Mouse (Mus musculus) heart, adult 18-20 months (tissue): Measurements from ENCODE around the gene Stk38. TPM values are rescaled to one million over a fixed set of nuclear protein-coding genes. Genes with fewer than 3 reads are reported as not detected.
"Not testable (repeated sequence)": the region's sequence is repeated elsewhere in the genome, so short reads cannot be mapped to it uniquely, and the experiment has no call there.

Source experiments
- DNase-seq, 2 experiments: peaks; one replicate each; pipeline ENCODE4 v3.0.0; 2021 to 2022; ENCODE audit warnings: mixed read lengths in 1 of 2
- total RNA-seq, 2 experiments: library from RNA; stranded (reverse); gene quantifications; 2 replicates each; pipeline ENCODE4 v1.2.3; 2021

Stk38 gene
- total RNA-seq, 2 experiments from 2014 or later, result 22.0 to 28.8 TPM

DNA sequence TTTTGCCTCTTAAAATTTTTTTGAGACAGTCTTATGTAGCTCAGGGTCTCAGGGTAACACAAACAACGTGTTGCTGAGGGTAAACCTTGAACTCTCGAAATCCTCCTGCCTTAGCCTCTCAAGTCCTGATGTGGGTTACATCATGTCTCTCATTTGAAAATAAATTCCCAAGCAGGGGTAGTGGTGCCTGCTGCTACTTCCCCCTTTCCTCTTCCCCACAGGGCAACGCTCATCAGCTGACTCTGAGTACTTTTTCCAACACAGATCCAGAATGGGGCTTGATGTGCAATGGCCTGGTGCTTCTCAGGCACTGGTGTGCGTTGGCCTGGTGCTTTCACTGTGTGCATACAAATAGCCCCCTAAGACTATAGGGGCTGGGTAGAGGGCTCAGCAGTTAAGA is 1.4 kb upstream of the Stk38 start:
- peak in 1 of 2 experiments; percentile 27 for DNase-seq

DNA sequence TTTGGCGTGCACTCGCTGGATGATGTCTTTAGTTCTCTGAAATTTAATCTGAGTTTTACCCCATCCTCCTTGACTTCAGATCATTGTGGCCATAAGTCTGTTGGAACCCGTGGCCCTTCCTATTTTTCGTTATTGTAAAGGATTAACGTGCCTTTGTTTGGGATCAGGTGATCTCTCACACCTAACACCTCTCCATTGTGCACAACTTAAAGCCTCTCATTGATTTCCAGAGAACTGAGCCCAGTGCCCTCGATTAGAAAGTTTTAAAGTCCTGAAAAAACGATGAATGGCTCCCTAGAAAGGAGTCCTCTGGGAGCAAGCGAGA is 493 bp upstream of the Stk38 start:
- no peak for DNase-seq

DNA sequence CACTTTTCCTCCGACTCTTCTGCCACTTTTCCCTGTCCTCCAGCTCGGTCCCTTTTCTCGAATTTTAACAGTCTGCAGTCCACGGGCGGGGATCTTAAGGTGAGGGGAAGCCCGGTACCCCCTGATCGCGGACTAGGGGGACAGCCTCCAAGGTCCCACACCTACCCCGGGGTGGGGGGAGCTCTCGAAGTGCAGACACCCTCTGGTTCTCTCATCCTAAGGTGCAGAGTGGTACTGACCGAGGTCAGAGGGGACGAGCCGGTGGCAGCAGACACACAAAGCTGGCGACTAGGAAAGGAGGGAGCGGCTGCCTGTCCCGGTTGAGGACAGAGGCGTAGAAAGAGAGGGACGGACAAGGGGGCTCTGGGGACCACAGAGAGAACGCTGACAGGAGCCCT is 553 bp downstream of the Stk38 start:
- DNase-seq, result peak in 1 of 2 experiments; percentile 65

DNA sequence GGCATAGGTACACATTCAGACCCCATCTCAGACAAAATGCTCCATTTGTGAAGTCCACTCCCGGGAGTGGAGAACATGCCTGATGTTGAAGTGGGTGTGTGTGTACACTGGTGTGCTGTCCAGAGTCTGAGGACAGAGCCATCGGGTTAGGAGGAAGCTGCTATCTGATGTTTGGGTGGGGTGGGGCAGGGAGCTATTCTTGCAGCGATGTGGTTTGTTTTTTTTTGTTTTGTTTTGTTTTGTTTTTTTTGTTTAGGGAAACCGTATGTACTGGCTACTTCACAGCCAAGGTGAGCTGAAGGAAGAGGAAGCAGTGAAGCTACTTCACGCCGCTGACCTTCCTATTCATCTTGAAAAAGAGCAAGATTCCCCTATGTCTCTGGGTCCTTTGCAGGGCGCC is 983 bp downstream of the Stk38 start:
- peak; percentile 23 to 30 for DNase-seq

DNA sequence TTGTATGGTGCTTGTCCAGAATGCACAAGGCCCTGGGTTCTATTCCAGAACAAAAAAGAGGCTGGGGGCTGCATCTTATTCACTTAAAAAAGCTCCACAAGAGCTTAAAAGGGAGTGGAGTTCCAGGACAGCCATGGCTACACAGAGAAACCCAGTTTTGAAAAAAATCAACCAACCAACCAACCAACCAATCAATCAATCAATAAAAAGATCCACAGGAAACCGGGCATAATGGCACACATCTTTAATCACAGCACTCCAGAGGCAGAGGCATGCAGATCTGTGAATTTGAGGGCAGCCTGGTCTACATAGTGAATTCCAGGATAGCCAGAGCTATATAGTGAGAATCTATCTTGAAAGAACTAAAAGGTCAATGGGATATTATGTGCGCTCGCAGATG is 2.8 kb downstream of the Stk38 start:
- DNase-seq, result no peak

DNA sequence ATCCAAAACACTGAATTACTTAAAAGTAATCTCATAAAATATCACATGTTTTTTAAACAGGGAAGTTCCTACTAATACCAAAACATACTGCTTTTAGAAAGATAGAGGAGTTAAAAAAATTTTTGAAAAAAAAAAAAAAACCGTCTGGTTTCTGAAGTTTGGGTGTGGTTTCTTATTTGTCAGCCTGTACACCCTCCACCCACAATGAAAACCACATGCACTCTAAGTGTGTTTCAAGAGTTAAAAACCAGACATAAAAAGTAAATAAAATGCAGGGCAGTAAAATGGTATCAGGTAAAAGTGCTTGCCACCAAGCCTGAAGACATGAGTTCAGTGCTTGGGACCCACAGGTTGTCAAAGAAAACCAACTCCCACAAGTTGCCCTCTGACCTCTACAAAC is 4.1 kb downstream of the Stk38 start:
- DNase-seq, result no peak

DNA sequence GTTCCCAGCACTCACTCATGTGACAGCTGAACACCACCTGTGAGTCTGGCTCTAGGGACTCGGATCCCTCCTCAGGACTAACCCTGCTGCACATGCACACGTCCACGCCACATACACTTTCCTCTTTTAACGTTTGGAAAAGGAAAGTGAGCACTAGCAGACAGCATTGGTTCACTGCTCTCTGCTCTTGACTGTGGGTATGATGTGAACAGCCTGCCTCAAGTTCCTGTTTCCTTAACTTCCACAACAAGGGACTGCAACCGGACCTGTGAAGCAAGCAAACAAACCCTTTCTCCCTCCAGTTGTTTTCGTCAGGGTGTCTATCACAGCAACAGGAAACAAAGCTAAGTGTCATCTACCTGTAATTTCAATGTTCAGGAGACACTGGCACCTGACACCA is 7.3 kb downstream of the Stk38 start:
- DNase-seq, result no peak

DNA sequence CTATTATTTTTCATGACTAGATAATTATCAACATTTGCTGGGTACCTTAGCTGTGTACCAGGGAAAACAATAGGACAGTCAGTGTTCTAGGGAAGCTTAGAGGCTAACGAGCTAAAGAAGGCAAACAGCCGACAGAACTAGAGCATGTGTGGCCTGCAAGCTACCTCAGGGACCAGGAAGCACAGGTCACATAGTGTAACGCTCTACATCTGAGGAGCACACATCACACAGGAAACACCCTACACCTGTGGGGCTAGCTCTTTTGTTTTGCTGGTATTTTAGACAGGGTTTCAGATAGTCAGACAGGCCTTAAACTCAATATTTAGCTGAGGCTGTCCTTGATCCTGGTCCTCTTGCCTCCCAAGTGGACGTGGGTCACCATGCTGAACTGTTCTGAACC is 13.2 kb downstream of the Stk38 start:
- DNase-seq, result no peak

DNA sequence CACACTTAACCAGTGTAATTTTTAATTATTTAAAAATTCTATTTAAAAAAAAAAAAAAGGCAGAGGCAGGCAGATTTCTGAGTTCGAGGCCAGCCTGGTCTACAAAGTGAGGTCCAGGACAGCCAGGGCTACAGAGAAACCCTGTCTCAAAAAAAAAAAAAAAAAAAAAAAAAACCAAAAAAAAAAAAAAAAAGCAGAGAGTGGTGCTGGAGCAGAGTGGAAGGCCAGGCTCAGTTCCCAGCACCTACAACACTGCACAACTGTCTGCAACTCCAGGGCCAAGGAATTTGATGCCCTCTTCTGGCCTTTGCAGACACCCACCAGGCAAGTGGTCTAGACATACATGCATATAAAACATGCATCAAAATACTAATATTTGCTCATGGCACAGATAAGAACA is 14.8 kb downstream of the Stk38 start:
- DNase-seq, result not testable (repeated sequence)

DNA sequence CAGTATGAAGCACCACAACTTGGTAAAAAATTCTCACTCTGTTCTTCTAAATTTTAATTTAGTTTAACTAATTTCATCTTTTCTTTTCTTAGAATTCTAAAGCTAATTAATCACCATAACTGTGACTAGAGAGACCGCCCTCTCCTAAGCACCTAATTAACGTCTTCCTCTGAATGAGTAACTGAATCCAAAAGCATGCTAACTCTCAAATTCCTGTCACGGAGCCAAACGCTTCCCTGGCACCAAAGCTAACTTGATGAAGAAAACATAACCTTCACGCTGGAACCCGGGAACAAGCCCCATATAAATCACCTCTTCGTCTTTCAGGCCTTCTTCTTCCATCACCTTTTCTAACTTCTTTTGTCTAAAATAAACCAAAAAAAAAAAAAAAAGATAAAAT is 15.7 kb downstream of the Stk38 start:
- peak; percentile 53 to 72 for DNase-seq

DNA sequence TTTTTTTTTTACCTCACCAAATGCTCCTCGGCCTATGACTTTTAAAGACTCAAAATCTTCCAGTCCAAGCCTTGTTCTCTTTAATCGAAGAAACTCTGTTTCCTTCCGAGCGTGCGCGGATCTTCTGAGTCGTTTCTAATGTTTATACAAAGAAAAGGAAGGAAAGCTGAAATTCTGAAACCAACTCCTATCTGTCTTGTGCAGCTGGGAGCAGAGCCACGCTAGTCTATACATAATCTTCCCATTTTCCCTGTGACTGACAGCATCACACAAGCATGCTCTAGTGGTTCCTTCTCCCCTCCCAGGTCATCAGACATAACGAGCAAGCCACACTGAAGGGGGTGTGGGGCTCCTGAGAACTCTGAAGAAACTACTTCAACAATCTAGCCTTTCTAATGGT is 16.5 kb downstream of the Stk38 start:
- no peak for DNase-seq

DNA sequence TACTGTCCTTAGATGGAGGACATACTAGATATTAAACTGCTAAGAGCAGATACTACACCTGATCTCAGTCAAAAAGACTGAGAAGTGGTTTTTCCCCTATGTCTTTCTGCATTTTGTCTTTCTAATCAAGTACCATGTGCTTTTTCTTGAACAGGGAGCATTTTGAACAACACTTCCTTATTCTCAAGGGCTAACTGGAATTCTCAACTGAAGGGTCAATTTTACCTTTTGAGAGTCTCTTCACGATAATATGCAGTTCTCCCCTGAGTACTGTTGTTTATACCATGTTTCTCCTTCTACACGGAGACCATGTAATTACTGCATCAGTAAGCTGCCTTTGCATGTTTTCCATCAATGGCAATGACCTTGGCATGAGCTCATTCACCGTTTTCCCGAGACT is 17.7 kb downstream of the Stk38 start:
- no peak for DNase-seq

DNA sequence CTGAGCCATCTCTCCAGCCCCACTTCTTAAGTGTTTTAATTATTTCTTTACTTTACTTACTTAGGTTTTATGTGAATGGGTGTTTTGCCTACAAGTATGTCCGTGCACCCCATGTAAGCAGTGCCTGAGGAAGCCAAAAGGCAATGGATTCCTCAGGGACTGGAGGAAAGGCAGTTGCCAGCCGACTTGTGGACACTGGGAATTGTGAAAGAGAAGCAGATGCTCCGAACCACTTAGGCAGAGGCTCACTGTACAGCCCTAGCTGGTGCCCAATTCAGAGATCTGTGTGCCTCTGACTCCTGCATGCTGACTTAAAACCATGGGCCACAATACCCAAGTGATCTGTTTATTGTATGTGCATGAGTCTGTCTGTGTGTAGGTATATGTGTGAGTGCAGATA is 18.8 kb downstream of the Stk38 start:
- DNase-seq, result no peak

DNA sequence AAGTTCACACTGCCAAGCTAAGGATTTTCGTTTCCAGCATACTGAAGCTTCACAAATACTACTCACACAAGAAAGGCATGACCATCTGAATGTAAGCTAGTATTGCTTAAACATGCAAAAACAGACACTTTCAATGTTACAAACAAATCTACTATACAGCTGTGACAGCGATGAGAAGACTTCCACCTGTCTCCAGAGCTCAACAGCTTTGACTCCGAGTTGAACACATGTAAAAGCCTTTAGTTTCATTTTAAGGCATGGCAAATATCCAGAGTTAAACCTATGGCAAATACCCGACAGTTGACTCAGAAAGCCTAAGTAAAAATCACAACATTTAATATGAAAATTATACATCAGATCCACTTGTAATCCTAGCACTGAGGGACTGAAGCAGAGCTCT is 19.5 kb downstream of the Stk38 start:
- no peak for DNase-seq

DNA sequence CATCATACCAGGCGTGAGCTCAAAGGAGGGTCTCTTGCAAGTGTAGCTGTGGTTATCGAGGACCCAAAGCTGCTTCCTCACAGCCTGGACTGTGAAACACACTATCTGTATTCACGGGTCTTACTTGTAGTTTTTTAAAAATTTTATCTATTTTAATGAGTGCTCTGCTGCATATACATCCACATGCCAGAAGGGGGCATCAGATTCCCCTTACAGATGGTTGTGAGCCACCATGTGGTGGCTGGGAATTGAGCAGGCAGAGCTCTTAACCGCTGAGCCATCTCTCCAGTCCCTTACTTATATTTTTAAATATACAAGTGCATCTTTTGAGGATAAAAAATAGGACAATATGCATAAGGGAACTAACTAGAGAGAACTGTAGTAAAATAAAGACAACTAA is 20.1 kb downstream of the Stk38 start:
- peak in 1 of 2 experiments; percentile 45 for DNase-seq

DNA sequence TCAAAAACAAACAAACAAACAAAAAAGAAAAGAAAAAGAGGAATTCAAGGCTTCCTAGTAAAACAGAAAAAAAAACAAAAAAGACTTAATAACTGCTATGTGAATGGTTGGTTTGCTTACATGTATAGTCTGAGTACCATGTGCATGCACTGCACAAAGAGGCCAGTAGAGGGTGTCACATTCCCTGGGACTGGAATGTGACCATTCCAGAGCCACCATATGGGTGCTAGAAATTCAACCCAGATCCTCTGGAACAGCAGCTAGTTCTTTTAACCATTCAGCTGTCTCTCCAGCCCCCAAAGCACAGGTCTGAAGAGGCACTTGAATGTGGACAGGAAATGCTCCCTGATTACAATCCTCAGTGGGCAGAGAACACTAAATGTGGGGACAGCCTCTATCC is 21.0 kb downstream of the Stk38 start:
- peak in 1 of 2 experiments; percentile 56 for DNase-seq

DNA sequence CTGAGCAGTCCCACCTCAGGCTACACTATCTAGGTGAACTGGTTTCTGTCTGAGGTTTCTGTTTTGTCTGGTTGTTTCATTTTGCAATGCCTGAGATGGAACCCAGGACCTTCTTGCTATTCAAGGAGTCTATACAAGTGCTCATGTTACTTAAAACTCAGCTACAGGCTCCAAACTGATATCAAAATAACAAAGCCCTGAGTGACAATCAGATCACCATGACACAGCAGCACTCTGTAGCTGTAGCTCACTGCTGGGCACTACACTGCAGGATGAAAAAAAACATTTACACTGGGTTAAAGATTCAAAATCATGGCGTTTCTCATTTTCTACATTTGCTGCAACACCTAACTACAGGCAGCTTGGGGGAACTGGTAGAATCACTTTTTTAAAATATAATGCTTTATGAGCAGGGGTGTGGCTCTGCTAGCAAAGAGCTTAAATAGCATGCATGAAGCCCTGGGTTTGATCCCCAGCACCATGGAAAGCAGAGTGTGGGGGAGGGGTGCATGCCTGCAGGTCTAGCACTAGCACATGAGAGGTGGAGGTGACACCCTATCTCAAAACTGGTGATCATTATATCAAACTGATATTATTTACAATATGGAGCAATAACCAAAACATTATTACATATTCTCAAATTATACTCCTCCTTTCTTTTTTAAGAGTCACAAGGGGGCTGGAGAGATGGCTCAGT is 22.9 kb downstream of the Stk38 start:
- DNase-seq, result no peak

DNA sequence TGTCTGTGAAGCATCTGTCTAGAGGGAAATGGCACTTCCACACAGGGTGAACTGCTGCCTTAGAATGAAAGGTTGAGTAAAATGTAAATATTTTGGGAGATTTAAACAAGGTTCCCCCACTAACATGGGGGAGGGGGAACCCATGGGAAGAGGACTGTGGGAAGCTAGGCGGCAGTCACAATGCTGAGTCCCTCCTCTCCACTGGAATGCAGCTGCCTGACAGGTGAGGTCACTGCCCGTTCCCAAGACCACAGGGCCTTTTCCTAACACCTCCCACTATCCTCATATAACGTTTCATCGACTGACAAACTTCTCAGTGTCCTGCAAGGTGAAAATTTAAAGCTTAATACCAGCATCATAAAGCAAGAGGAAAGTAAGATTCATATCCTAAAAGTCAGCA is 25.2 kb downstream of the Stk38 start:
- no peak for DNase-seq

DNA sequence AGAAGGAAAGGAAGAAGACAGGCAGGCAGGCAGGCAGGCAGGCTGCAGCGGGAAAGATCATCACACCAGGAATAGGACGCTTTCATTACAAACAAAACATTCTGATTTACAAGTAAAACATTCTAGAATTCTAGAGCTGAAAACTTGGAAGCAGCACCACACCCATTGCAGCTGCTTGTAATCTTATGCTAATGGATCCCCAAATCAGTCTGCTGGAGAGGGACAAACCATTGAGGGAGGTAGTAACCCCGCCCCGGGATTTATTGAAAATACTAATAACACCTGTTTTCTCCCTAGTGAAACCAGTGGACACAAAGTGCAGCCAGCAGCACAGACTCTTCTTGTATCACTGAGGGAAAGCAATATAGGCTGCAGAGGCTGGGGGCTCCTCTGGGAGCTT is 26.7 kb downstream of the Stk38 start:
- DNase-seq, result no peak

DNA sequence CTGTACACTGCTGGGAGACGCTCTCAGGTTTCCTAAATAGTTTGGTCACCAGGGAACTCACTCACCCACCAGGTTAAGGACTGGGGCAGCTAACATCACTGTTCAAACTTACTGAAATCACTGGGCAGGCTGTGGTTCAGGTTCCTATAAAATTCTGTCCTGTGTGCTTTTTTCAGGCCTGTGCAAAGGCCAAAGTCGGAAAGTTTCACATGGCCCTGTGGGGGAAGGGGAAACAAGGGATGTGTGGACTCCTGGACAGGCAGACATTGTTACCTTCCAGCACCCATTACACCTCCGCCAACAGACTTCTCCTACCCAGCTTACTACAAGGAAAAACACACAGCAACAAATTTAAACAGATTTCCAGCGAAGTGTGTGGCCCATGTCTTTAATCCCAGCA is 28.7 kb downstream of the Stk38 start:
- DNase-seq, result no peak

DNA sequence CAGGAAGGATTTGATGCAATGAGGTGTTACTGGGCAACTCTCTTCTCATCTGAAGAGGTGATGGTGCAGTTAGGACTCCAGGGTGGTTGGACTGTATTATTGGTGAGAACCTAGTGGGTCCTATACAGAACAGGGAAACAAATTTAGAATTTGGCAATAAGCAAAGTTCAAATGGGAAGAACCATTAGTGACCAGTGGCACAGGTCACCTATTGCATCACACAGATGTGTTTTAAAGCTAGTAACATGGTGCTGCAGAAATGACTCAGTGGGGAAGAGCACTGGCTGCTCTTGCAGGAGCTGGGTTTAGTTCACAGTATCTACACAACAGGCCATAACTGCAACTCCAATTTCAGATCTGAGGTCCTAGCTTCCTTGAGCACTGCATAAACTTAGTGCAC is 37.7 kb downstream of the Stk38 start:
- DNase-seq, result no peak

DNA sequence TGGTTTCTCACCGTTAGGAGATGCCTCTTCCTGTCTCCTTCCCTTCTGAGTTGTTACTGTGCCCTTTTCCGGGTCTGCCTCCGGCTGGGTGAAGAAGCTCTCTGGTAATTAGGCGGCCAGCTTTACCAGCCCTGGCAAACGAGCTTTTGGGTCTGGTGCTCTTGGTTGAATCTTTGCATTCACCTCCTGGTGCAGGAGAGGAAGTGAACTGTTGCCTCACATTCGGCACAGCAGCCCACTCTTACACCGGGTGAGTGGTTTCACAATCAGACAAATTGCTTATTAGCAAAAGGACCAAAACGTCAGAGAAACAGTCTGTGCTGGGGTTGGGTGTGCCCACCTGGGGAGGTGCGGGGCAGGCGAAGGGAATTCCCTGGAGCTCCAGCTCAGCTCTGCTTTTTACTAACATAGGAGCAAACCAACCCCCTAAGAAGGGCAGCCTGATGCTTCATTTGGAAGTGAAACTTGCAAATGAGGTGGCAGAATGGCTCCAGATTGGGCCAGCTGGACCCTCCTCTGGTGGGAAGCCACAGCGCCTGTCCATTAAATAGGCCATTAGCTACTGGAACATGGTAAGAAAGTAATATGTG is 40.7 kb downstream of the Stk38 start:
- no peak for DNase-seq

DNA sequence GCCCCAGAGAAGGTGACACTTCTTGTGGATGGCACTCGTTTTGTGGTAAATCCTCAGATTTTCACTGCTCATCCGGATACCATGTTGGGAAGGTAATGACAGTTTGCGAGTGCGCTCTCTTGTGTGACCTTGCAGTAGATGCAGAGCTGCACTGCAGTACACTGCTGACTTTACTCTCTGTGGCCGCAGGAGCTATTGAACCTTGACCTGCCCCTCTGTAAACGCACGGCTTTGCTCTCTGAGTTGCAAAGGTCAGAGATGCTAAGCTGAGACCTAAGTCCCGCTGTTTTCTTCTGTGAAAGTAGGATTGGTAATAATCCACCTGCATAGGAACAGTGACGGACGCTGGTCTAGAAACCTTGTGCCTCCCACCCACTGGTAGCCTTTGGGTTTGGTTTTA is 46.2 kb downstream of the Stk38 start:
- DNase-seq, result no peak

DNA sequence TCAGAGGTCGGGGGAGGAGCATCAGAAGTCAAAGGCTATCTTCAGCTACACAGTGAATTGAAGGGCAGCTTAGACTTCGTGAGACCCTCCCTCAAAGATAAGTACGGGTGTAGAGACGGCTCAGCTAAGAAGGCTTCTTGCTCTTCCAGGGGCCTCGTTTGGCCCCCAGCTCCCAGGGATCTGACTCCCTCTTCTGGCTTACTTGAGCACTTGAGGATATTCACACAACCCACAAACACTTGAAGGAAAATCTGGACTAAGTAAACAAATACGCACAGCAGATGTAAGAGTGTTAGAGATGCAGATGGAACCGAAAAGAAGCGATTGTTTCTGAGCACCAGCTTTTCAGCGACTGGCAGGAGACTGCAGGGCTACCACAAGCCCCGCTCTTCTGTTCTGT is 47.2 kb downstream of the Stk38 start:
- DNase-seq, result no peak

DNA sequence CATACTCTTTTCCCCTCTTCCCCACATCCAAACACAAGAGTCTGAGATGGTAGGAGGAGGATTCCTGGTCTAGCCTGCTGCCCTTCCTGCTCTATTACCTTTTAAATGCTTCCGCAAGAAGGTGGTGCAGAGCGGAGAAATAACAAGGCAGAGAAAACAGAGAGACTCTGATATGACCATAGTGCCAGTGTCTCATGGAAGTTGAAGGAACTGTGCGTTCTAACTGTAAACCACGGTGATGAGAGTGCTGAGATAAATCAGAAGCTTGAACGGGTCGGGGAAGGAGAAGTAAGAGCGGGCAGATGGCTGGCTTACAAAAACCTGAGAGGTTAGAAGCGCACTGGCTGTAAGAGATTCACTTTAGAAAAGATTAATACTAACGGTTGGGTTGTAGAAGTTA is 53.4 kb downstream of the Stk38 start:
- no peak for DNase-seq
